Mouse (Mus musculus) midbrain, postnatal 0 days (tissue): Measurements from ENCODE around the gene Palm. TPM values are rescaled to one million over a fixed set of nuclear protein-coding genes. Genes with fewer than 3 reads are reported as not detected.

Source experiments
- ATAC-seq: fragments of 200-750 bp; cut with Nextera tagmentation; 2 replicates; pipeline ENCODE4 v1.8.0; 2017; ENCODE audit warnings: moderate number of reproducible peaks, mild to moderate bottlenecking, moderate TSS enrichment, moderate library complexity; ENCODE audit not compliant: low FRiP score
- DNase-seq: peaks from one replicate; pipeline ENCODE4 v3.0.0-alpha.2; 2015; ENCODE audit warnings: low spot score
- H3K27ac ChIP-seq: fragments of 300-500 bp; sonication (generic); 2 replicates; pipeline ENCODE4 v1.5.1; 2014; ENCODE audit warnings: low read depth, mild to moderate bottlenecking, low read length, mixed read lengths
- H3K27me3 ChIP-seq: fragments of 300-500 bp; sonication (generic); 2 replicates; pipeline ENCODE4 v1.6.1; 2014; ENCODE audit warnings: low read length, control low read depth, mixed read lengths; ENCODE audit not compliant: insufficient read depth
- H3K36me3 ChIP-seq: fragments of 300-500 bp; sonication (generic); 2 replicates; pipeline ENCODE4 v1.6.1; 2014; ENCODE audit warnings: low read length, control low read depth, mixed read lengths; ENCODE audit not compliant: insufficient read depth
- H3K4me1 ChIP-seq: fragments of 300-500 bp; sonication (generic); 2 replicates; pipeline ENCODE4 v1.6.1; 2014; ENCODE audit warnings: mild to moderate bottlenecking, control low read depth, antibody characterized with exemption, low read length, mixed read lengths; ENCODE audit not compliant: insufficient read depth
- H3K4me2 ChIP-seq: fragments of 300-500 bp; sonication (generic); 2 replicates; pipeline ENCODE4 v1.6.1; 2014; ENCODE audit warnings: low read depth, mild to moderate bottlenecking, low read length, mixed read lengths; ENCODE audit not compliant: poor library complexity, severe bottlenecking
- H3K4me3 ChIP-seq: fragments of 300-500 bp; sonication (generic); 2 replicates; pipeline ENCODE4 v1.5.1; 2014; ENCODE audit warnings: low read depth, mild to moderate bottlenecking, low read length, moderate library complexity
- H3K9ac ChIP-seq: fragments of 300-500 bp; sonication (generic); replicated peaks from 2 replicates; pipeline ENCODE4 v1.6.1; 2014; ENCODE audit warnings: mild to moderate bottlenecking, low read length, moderate library complexity, mixed read lengths; ENCODE audit not compliant: poor library complexity, severe bottlenecking
- H3K9me3 ChIP-seq: fragments of 300-500 bp; sonication (generic); 2 replicates; pipeline ENCODE4 v1.6.1; 2016; ENCODE audit warnings: low read length, control low read depth
- CTCF ChIP-seq: IDR thresholded peaks from 2 replicates; pipeline ENCODE4 v1.5.1; 2016; ENCODE audit warnings: antibody characterized with exemption, mild to moderate bottlenecking
- WGBS: fragments of 180-500 bp; shearing (Covaris S2); extraction: QIAGEN DNeasy Blood & Tissue Kit; methylation state at CpG from one replicate; pipeline ENCODE4 v1.1.7; 2014; 5-methylcytosine and 5-hydroxymethylcytosine counted together
- polyA plus RNA-seq: library from polyadenylated mRNA; unstranded; fragments of >200 nt; fragmentation: Nextera tagmentation; extraction: Ambion mirVana; gene quantifications from 2 replicates; pipeline ENCODE4 v1.2.1, GENCODE M21; 2015
- total RNA-seq: library from RNA; depleted of rRNA; stranded (reverse); fragments of >200 nt; gene quantifications from 2 replicates; pipeline ENCODE4 v1.2.3, GENCODE M21; 2014

The Palm gene
- total and polyA plus RNA-seq, 2 experiments from 2014 or later, result 165 to 302 TPM

- H3K4me1 ChIP-seq, result peaks cover 31% of the 10 kb centered on the region
- H3K36me3 ChIP-seq, result peaks cover 35% of the 10 kb centered on the region
- no peaks in the 10 kb centered on the region for H3K9me3 ChIP-seq
- H3K4me2 ChIP-seq, result peak overlapping the region; percentile 93
- H3K9ac ChIP-seq, result no peak overlapping the region
- TF ChIP-seq CTCF, result no peak
- peak; percentile 55 for DNase-seq
- H3K27ac ChIP-seq, result no peak overlapping the region
- WGBS, result 24% methylated on average over 4 of the region's 4 CpGs
- ATAC-seq, result no peak
- no peaks in the 10 kb centered on the region for H3K27me3 ChIP-seq
- no peak overlapping the region; the same call in 1 of the 2 replicates for H3K4me3 ChIP-seq
Measured at GRCm38 (mm10) chr10:79857452-79857811, 64.1 kb downstream of the Palm start.

GRCm38 (mm10) chr10:79857894-79858293 lies 64.5 kb downstream of the Palm start:
- Histone ChIP-seq H3K9ac (no peak overlapping the region), H3K27ac (no peak overlapping the region), H3K4me1 (peaks cover 27% of the 10 kb centered on the region), H3K4me3 (no peak overlapping the region; the same call in 1 of the 2 replicates), H3K27me3 (no peaks in the 10 kb centered on the region), H3K36me3 (peaks cover 39% of the 10 kb centered on the region), H3K9me3 (no peaks in the 10 kb centered on the region), H3K4me2 (peak overlapping the region; percentile 93; the same call in 1 of the 2 replicates)
- DNase-seq, result no peak
- no peak for TF ChIP-seq CTCF
- 73% methylated on average over 2 of the region's 2 CpGs for WGBS
- ATAC-seq, result no peak

- Histone ChIP-seq H3K9ac (no peak overlapping the region), H3K4me3 (no peak overlapping the region), H3K27ac (no peak overlapping the region), H3K9me3 (no peaks in the 10 kb centered on the region), H3K27me3 (no peaks in the 10 kb centered on the region), H3K4me2 (peak overlapping the region; percentile 8; the same call in 1 of the 2 replicates), H3K4me1 (peaks cover 24% of the 10 kb centered on the region), H3K36me3 (peaks cover 39% of the 10 kb centered on the region)
- 43% methylated on average over 17 of the region's 17 CpGs for WGBS
- ATAC-seq (no peak), DNase-seq (peak; percentile 89)
- no peak for TF ChIP-seq CTCF
Measured at GRCm38 (mm10) chr10:79858416-79859074, 65.2 kb downstream of the Palm start.

- H3K4me3 ChIP-seq, result no peak overlapping the region
- no peak for DNase-seq
- no peak overlapping the region for H3K27ac ChIP-seq
- H3K27me3 ChIP-seq, result no peaks in the 10 kb centered on the region
- 84% methylated on average over 11 of the region's 11 CpGs for WGBS
- no peak overlapping the region for H3K9ac ChIP-seq
- no peak for ATAC-seq
- no peak overlapping the region for H3K4me2 ChIP-seq
- no peaks in the 10 kb centered on the region for H3K9me3 ChIP-seq
- no peak for TF ChIP-seq CTCF
- peaks cover 24% of the 10 kb centered on the region for H3K4me1 ChIP-seq
- peaks cover 39% of the 10 kb centered on the region for H3K36me3 ChIP-seq
Measured at GRCm38 (mm10) chr10:79859116-79859515, 65.7 kb downstream of the Palm start.

GRCm38 (mm10) chr10:79860079-79860911 lies 66.9 kb downstream of the Palm start:
- H3K4me1 ChIP-seq, result peaks cover 24% of the 10 kb centered on the region
- H3K4me3 ChIP-seq, result no peak overlapping the region
- 92% methylated on average over 26 of the region's 26 CpGs for WGBS
- DNase-seq, result no peak
- no peak overlapping the region for H3K27ac ChIP-seq
- no peak overlapping the region for H3K4me2 ChIP-seq
- no peaks in the 10 kb centered on the region for H3K27me3 ChIP-seq
- no peaks in the 10 kb centered on the region for H3K9me3 ChIP-seq
- TF ChIP-seq CTCF, result no peak
- H3K9ac ChIP-seq, result no peak overlapping the region
- peaks cover 47% of the 10 kb centered on the region for H3K36me3 ChIP-seq
- ATAC-seq, result no peak
